Mouse (Mus musculus) left cerebral cortex, postnatal 10 days (tissue): ENCODE measurements at regions not wholly inside any gene's neighbourhood (a gene's known extent, or its start where the extent isn't known, plus 50 kb on each side); places are given as distances from the start of the nearest gene placed in this dataset. TPM values are rescaled to one million over a fixed set of nuclear protein-coding genes. Genes with fewer than 3 reads are reported as not detected.
"Not testable (repeated sequence)": the region's sequence is repeated elsewhere in the genome, so short reads cannot be mapped to it uniquely, and the experiment has no call there.

Source experiments
- DNase-seq, 2 experiments: peaks; one replicate each; pipeline ENCODE4 v3.0.0; 2021 to 2022; ENCODE audit warnings: low spot score in 2 of 2, mixed read lengths in 1 of 2; ENCODE audit errors: extremely low spot score in 1 of 2
- intact Hi-C: fragments of 180-260 bp; cut with DNase I; formaldehyde crosslinking; loops from one replicate; pipeline ENCODE4 v1.15.1; 2025
- microRNA-seq: library from miRNA; unstranded; fragments of <30 nt; microRNA quantifications from one replicate; pipeline ENCODE4 v1.2.0, GENCODE M21; 2022

GRCm38 (mm10) chr13:7233399-7233798 is 584.8 kb upstream of the Pfkp start:
- intact Hi-C loops: no loop called here
- DNase-seq: no peak

GRCm38 (mm10) chr13:7206626-7207211 is 558.1 kb upstream of the Pfkp start:
- no peak for DNase-seq
- intact Hi-C loops: no loop called here

GRCm38 (mm10) chr13:7195990-7196389 is 547.4 kb upstream of the Pfkp start:
- intact Hi-C loops: no loop called here
- no peak for DNase-seq

- intact Hi-C loops: no loop called here
- no peak for DNase-seq
Measured at GRCm38 (mm10) chr13:7182216-7182751, 533.7 kb upstream of the Pfkp start.

- DNase-seq: no peak
- intact Hi-C loops: no loop called here
Measured at GRCm38 (mm10) chr13:7175561-7176160, 527.1 kb upstream of the Pfkp start.

GRCm38 (mm10) chr13:7170035-7170434 is 521.5 kb upstream of the Pfkp start:
- intact Hi-C loops, DNase-seq: not testable (repeated sequence)

GRCm38 (mm10) chr13:7146337-7146736 is 497.8 kb upstream of the Pfkp start:
- no peak for DNase-seq
- intact Hi-C loops: no loop called here

- DNase-seq: no peak
- intact Hi-C loops: no loop called here
Measured at GRCm38 (mm10) chr13:7110572-7110971, 462.0 kb upstream of the Pfkp start.

GRCm38 (mm10) chr13:7103289-7103688 is 454.7 kb upstream of the Pfkp start:
- no peak for DNase-seq
- intact Hi-C loops: no loop called here

GRCm38 (mm10) chr13:7093072-7093649 is 444.6 kb upstream of the Pfkp start:
- intact Hi-C loops: no loop called here
- DNase-seq: no peak

GRCm38 (mm10) chr13:7090916-7091315 is 442.3 kb upstream of the Pfkp start:
- intact Hi-C loops: no loop called here
- peak in 1 of 2 experiments; percentile 42 for DNase-seq

GRCm38 (mm10) chr13:7066211-7066610 is 417.6 kb upstream of the Pfkp start:
- no peak for DNase-seq

GRCm38 (mm10) chr13:7063717-7064116 is 415.1 kb upstream of the Pfkp start:
- DNase-seq: no peak
- intact Hi-C loops: no loop called here

More at GRCm38 (mm10) chr13:7066211-7066610, 417.6 kb upstream of the Pfkp start:
- intact Hi-C loops: no loop called here

- no peak for DNase-seq
- intact Hi-C loops: no loop called here
Measured at GRCm38 (mm10) chr13:7057545-7057944, 409.0 kb upstream of the Pfkp start.

Small RNA genes in the stretch of these regions (microRNA-seq; reads per million reads assigned to microRNA genes)
- not detected for gene Gm22689
